Mouse (Mus musculus) left cerebral cortex, postnatal 36 days (tissue): ENCODE data around the gene Ptgir. TPM values are rescaled to one million over a fixed set of nuclear protein-coding genes. Genes with fewer than 3 reads are reported as not detected.

Experiments
- DNase-seq, 2 experiments: peaks; one replicate each; pipeline ENCODE4 v3.0.0; 2021 to 2022; ENCODE audit warnings: low spot score in 2 of 2, mixed read lengths in 1 of 2
- intact Hi-C: fragments of 180-260 bp; cut with DNase I; formaldehyde crosslinking; loops from one replicate; pipeline ENCODE4 v1.15.1; 2025
- total RNA-seq, 2 experiments: library from RNA; stranded (reverse); gene quantifications; 2 replicates each; pipeline ENCODE4 v1.2.3; 2021

Gene Ptgir
- total RNA-seq, 2 experiments from 2014 or later: 0.10 TPM; not detected in 1

DNA sequence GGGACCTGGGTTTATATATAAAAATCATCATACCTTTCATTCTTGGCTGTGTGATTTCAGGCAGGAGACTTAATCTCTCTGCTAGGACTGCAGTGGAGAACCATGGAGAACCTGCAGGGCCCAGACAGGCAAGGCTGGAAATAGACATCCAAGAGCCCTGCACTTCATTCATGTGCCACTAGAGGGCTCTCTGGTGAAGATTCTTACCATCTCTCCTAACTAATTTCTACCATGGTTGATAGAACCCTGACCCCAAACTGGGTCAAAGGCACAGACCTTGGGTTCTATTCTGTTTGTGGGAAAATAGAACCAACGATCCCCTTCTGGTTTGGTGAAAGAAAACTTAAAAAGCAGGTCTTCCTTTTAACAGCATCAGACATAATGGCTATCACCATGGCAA is 24.6 kb downstream of the Ptgir start:
- intact Hi-C loops: no loop called here
- peak; percentile 72 to 82 for DNase-seq

- intact Hi-C loops: loop anchor here (1.0 to 2.0 kb wide), 3 partner anchors 18 to 131 kb away; partner anchors contain the start of gene Hif3a
- peak; percentile 79 to 88 for DNase-seq
These were observed 25.8 kb downstream of the Ptgir start for GRCm38 (mm10) chr7:16931968-16932627.

DNA sequence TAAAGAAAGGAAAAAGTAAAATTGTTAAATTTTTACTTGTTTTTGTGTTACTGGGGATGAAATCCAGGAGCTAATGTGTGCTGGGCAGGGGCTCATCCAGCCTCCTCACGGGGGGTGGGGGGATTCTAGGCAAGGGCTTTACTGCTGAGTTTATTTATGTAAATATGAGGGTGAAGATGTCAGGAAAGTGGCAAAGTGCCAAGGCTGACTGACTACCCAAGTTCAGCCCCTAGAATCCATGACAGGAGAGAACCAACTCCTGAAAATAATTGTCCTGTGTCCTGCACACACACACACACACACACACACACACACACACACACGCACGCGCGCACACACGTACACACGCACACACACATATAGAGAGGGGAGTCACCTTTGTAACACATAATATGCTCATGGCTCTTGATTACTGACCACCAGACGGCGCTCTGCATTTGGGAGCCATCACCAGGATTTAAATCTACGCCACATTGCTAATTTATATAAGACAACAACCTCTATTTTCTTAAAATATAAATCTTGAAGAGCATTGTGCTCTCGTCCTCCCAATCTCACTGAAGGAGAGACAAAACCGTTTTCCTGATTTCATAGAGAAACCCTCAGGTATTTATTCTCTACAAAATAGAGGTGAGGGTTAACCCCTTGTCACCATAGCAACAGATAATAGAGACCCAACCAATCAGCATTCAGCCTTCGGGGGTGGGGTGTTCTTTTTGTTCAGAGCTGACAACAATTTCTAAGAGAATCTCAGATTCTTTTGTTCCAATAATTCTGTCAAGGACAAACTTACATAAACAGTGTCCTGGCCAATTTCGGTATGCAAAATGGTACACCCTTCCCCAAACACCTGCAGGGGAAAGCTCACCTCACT is 26.7 kb downstream of the Ptgir start:
- DNase-seq: peak in 1 of 2 experiments; percentile 42
- intact Hi-C loops: loop anchor here (1.0 to 2.0 kb wide), 3 partner anchors 17 to 130 kb away; partner anchors contain the start of gene Hif3a

- DNase-seq: no peak
- intact Hi-C loops: no loop called here
These were observed 31.0 kb downstream of the Ptgir start for GRCm38 (mm10) chr7:16937312-16937711.

- intact Hi-C loops: no loop called here
- DNase-seq: peak in 1 of 2 experiments; percentile 63
These were observed 32.0 kb downstream of the Ptgir start for GRCm38 (mm10) chr7:16938117-16938791.

DNA sequence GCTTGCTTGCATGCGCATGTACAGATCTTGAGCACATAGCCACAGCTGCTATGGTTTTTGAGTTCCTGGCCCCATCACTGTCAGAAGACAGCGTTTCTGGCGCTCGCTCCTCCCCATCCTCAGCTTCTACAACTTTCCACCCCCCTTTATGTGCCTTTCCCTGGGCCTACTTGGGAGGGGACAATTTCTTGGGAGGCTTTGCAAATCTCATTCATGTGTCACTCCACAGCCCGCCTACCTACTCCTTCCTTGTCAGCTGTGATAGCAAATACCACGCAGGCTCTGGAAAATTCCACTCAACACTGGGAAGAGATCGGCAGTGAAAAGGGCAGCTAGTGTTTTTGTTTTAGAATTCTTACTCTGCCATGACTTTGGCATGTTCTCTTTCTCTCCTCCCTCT is 34.0 kb downstream of the Ptgir start:
- DNase-seq: peak; percentile 73 to 77
- intact Hi-C loops: no loop called here

DNA sequence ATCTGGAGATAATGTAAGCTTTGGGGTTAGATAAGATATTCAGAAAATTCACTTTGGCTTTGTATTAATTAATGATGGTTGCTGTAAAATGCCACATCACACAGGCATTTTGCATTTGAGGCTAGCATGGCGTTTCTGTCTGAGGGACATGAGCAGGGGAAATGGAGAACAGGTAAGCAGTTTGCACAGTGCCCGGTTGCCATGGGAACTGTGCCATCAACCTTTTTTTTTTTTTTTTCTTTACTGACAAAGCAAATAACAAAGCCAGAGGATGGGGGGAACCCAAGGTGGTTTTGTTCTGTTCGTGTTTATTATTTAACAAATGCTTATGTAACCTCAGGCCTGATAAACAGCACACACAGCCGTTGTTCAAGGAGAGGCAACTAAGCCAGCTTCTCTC is 36.6 kb downstream of the Ptgir start:
- DNase-seq: no peak
- intact Hi-C loops: no loop called here

DNA sequence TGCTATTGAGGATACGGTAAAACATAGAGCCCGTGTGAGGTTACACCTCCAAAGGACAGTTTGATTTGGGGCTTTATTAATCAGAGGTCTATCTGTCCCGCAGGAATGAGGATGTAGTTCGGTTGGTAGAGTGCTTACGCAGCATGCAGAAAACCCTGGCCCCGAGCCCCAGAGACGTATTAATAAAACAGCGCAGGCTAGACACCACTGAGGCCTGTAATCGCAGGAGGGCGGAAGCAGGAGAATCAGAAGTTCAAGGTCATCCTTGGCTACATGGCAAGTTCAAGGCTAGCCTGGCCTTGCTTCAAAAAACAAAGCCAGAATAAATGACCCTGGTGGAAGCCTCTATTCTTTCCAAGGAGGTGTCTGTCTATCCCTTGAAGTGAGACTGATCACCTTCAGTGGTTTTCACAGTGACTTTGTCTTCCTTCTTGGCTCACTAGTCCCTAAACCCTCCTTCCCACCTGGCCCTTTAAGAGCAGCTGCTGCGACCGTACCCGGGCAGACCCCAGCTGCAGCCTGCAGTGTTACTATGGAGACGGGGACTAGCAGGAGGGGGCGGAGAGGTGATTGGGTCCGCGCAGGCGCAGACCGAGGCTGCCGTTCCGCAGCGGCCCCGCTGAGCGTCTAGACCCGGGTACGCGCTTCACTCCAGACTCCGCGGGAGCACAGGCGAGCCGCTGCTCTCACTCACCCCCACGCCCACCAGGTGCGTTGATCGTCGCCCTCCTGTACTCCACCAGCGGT is 37.9 kb downstream of the Ptgir start, which contains the start of gene Pnmal2:
Gene Pnmal2, plus strand, starts transcription at position 622 of the 747 bp plus-strand sequence.
- intact Hi-C loops: no loop called here
- DNase-seq: peak; percentile 88 to 90

DNA sequence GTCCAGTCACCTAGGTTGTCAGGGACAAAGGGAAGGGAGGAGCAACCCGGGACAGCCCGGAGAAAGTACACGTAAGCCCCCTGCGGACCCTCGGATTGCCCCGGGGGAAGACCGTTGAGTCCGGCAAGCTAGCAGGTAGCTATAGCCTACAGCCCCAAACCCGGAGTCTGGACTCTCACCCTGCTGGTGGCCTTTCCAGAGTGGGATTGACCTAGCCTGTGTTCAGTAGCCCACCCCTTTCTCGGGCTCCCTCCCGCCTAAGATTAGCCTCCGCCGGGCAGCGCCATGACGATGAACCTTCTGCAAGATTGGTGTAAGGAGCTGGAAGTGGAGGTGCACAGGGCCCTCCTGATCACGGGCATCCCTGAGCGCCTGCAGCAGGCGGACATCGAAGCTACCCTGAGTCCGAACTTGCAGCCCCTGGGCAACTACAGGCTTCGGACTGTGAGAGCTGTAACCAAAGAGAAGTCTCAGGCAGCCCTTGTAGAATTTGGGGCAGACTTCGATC is 38.6 kb downstream of the Ptgir start:
- DNase-seq: no peak
- intact Hi-C loops: no loop called here

DNA sequence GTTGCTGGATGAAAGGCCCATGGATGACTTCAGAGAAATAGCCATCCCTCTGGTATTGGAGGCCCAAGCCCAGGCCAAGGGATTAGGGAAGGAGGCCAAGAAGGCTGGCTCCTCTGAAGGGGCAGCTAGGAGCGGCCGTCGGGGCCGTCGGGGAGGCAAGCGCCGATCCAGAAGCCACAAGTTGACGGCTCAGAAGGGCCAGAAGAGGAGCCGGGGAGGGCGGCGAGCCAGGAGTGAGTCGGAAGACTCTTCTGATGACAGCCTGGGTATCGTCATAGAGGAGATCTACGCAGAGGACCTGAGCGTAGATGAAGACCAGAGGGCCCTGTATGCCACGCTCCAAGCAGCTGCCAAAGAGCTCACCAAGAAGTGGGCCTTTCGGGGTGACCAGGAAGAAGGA is 39.1 kb downstream of the Ptgir start:
- intact Hi-C loops: no loop called here

GRCm38 (mm10) chr7:16946441-16947348 is 40.4 kb downstream of the Ptgir start:
- peak; percentile 49 to 56 for DNase-seq
- intact Hi-C loops: no loop called here

More for the DNA sequence above, 39.1 kb downstream of the Ptgir start:
- peak in 1 of 2 experiments; percentile 37 for DNase-seq

DNA sequence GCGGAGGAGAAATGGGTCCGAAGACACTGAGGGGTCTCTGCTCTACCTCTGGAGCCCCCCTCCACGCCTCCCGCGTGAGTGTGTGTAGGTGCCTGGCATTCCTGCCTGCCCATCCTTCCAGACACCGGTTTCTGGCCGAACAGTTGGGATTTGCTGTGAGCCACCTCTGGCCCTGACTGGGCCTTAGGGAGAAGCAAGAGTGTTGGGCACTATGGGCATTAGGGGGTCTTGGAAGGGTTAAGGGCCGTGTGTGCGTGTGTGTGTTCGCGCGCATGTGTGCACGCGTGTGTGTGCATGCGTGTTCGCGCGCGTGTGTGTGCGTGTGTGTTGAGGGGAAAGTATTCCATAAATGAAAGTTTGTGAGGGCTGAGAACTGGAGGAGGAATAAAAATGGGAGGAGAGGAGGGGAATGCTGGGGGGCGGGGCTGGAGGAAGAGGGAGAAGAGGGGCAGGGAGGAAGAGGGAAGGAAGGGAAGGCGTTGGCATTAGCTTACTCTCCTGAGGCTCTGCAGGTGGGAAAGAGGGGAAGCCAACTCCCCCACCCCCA is 41.1 kb downstream of the Ptgir start:
- intact Hi-C loops: no loop called here

DNA sequence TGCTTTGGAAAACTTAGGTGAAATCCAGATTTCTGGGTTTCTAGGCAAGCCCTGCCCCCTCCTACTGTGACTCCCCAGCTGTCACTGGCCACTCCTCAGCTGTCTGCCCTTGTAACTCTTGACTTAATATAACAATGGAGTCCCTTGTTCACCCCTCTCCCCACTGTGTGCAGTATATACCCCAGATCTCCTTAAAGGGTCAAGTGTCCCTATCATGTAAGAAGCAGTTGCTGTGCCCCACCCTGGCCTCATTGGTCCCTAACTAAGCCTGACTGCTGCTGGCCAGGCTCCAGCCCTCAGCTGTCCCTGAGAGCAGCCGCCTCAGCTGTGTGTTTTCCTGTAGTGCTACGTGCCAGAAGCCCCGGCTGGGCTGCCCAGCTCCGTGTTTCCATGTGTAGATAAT is 41.7 kb downstream of the Ptgir start:
- intact Hi-C loops: no loop called here
- peak; percentile 20 to 39 for DNase-seq

More for the DNA sequence above, 41.1 kb downstream of the Ptgir start:
- DNase-seq: peak; percentile 48 to 55

DNA sequence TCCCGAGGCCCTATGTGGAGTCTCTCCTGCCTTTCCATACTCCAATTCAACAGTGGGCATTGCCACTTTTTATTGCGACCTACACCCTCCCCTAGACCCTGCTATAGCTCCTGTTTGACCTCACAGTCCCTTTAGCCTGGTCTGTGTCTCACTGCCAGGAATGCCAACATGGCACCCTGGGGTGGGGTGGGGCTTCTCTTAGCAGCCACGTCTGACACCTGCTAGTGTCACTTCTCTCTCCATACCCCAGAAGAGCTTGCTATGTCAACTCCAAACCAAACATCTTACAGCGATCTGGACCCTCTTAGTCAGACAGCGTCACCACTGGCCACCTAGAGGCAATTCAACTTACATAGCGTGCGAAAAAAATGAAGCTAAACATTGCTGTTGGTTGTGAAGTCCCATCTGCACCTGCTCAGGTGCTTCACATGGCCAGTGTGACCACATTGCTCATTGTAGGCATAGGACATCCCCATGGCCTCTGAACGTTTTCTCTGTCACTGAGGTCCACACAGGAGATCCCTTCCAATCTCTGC is 42.7 kb downstream of the Ptgir start:
- no peak for DNase-seq
- intact Hi-C loops: no loop called here

DNA sequence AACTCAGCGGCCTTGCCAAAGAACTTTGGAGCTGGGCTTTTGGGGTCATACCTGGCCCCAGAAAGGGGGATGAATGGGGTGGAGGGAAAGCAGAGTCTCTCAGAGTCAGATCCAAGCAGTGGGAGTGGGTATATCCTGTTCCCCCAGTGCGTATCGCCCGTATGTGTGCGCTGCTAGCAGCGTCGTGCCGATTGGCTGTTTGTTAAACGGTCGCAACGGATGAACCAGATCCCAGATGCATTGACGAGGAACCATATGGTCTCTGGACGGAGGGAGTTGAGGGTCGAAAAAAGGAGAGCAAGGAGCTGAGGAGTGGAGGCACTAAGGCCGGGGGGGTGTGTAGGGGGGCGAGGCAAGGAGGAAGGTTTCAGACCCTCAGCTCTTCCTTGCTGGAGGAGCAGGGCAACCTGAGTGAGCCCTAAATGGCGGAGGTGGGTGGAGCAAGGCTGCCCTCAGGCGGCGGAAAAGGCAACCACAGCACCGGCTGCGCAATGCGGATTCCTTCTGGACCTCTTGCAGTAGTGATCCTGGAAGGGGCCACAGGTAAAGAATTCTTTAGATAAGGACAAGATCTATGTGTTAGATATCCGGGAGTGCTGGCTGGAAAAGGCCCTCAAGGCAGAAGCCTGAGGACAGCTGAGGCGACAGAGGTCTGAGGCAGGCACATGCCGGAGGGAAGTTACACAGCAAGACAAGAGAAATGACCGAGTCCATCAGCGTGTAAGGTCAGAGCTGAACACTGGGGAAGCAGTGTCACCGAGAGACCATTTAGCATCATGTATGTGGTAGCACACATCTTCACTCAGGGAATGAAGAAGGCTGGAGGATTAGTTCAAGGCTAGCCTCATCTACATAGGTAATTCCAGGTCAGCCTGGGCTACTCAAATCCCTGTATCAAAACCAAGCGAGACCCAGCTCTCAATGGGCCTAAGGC is 43.9 kb downstream of the Ptgir start:
- DNase-seq: peak; percentile 85 to 86
- intact Hi-C loops: loop anchor here (1.0 to 5.0 kb wide), 2 partner anchors 18 to 117 kb away; no protein-coding TSS in a partner anchor

DNA sequence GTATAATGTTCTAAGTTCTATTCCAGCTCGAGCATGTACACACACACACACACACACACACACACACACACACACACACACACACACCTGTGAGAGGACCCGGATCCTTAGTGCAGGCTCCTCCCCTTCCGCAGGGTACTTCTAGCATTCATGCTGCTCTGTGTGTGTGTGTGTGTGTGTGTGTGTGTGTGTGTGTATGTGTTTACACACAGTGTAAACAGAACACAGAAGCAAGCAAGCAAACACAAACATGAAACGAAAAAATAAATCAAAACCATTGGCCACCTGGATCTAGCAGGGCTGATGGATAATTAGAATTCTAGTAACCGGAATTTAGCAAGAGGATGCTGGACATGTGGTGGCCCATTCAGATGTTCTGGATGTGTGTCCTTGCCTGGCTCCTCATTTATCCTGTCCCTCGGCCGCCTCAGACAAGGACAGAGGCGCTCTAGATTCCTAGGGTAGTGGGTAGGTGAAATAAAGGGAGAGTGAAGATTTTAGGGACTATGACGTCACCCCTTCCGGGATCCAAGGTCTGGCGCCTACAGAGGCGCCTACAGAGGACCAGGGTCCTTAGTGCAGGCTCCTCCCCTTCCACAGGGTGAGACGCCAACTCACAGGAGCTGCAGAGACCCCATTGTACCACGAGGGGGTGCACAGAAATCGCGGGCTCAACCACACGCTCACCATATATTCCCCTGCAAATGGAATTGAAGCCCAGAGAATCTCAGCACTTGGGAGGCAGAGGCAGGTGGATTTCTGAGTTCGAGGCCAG is 44.8 kb downstream of the Ptgir start:
- intact Hi-C loops: loop anchor here (1.0 to 5.0 kb wide), 3 partner anchors 19 to 116 kb away; no protein-coding TSS in a partner anchor
- peak; percentile 80 to 82 for DNase-seq
